Mouse (Mus musculus) gastrocnemius, adult 8-10 months (tissue): Measurements from ENCODE around the gene Gm2115. TPM values are rescaled to one million over a fixed set of nuclear protein-coding genes. Genes with fewer than 3 reads are reported as not detected.

Experiments
- DNase-seq, 2 experiments: peaks; one replicate each; pipeline ENCODE4 v3.0.0; 2022; ENCODE audit warnings: low spot score in 2 of 2
- total RNA-seq, 4 experiments: library from RNA; stranded (reverse); gene quantifications; 2 replicates each; pipeline ENCODE4 v1.2.4; 2022

Gm2115 gene
- total RNA-seq = under 1 TPM; 0.07 to 0.16 (median 0.13) TPM

- no peak for DNase-seq
Measured at GRCm38 (mm10) chr7:84528796-84529533, at the start of gene Gm2115. TSS of gene Gm2115 (plus strand) at chr7:84528954.

GRCm38 (mm10) chr7:84483447-84484407, 45.0 kb upstream of the Gm2115 start:
- no peak for DNase-seq

- DNase-seq = no peak
Measured at GRCm38 (mm10) chr7:84486485-84486884, 42.3 kb upstream of the Gm2115 start.

GRCm38 (mm10) chr7:84503163-84503562, 25.6 kb upstream of the Gm2115 start:
- no peak for DNase-seq

- no peak for DNase-seq
Measured at GRCm38 (mm10) chr7:84518533-84519198, 10.1 kb upstream of the Gm2115 start.

GRCm38 (mm10) chr7:84521329-84521728, 7.4 kb upstream of the Gm2115 start:
- DNase-seq = no peak

- no peak for DNase-seq
Measured at GRCm38 (mm10) chr7:84522426-84522825, 6.3 kb upstream of the Gm2115 start.

GRCm38 (mm10) chr7:84526171-84526570, 2.6 kb upstream of the Gm2115 start:
- DNase-seq = no peak

- no peak for DNase-seq
Measured at GRCm38 (mm10) chr7:84532795-84533194, 4.0 kb downstream of the Gm2115 start.

- DNase-seq = no peak
Measured at GRCm38 (mm10) chr7:84534632-84535031, 5.9 kb downstream of the Gm2115 start.

- no peak for DNase-seq
Measured at GRCm38 (mm10) chr7:84544946-84545345, 16.2 kb downstream of the Gm2115 start.

- no peak for DNase-seq
Measured at GRCm38 (mm10) chr7:84546667-84547066, 17.9 kb downstream of the Gm2115 start.

GRCm38 (mm10) chr7:84551472-84551871, 22.7 kb downstream of the Gm2115 start:
- no peak for DNase-seq

GRCm38 (mm10) chr7:84555294-84555693, 26.5 kb downstream of the Gm2115 start:
- DNase-seq = no peak

GRCm38 (mm10) chr7:84557332-84557731, 28.6 kb downstream of the Gm2115 start:
- DNase-seq = no peak

GRCm38 (mm10) chr7:84560500-84560899, 31.7 kb downstream of the Gm2115 start:
- DNase-seq = no peak

GRCm38 (mm10) chr7:84564236-84564635, 35.5 kb downstream of the Gm2115 start:
- DNase-seq = no peak

- DNase-seq = no peak
Measured at GRCm38 (mm10) chr7:84566200-84566599, 37.4 kb downstream of the Gm2115 start.

GRCm38 (mm10) chr7:84577034-84577433, 48.3 kb downstream of the Gm2115 start:
- no peak for DNase-seq

- no peak for DNase-seq
Measured at GRCm38 (mm10) chr7:84578841-84579240, 50.1 kb downstream of the Gm2115 start.

- DNase-seq = no peak
Measured at GRCm38 (mm10) chr7:84579769-84580168, 51.0 kb downstream of the Gm2115 start.

- DNase-seq = no peak
Measured at GRCm38 (mm10) chr7:84585086-84585485, 56.3 kb downstream of the Gm2115 start.
